Mouse (Mus musculus): ENCODE results near the gene Zbtb22.

Zbtb22 gene

DNA sequence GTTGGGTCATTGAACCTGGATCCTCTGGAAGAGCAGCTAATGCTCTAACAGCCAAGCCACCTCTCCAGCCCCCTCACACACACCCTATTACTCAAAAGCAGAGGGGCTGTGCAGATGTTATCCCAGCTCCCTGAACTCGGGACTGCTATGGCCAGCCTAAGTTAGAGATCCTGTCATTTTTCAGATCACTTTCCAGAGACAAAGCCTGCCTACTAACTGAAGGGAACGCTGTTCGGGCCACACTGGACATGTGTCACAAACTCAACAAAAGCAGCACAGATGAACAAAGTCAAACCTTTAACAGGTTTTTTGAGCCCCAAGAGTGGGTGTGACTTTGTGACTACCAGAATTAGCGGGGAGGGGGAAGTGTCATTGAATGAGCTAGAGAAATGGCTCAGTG is 37.2 kb downstream of the Zbtb22 start:
- no peak for TF ChIP-seq GATA4 (IDR thresholded peaks at IDR 0.05; ENCODE audit: insufficient replicate concordance, low read length)

GRCm38 (mm10) chr17:33953310-33953709 is 37.6 kb downstream of the Zbtb22 start:
- no peak for TF ChIP-seq GATA4 (IDR thresholded peaks at IDR 0.05; ENCODE audit: insufficient replicate concordance, low read length)

DNA sequence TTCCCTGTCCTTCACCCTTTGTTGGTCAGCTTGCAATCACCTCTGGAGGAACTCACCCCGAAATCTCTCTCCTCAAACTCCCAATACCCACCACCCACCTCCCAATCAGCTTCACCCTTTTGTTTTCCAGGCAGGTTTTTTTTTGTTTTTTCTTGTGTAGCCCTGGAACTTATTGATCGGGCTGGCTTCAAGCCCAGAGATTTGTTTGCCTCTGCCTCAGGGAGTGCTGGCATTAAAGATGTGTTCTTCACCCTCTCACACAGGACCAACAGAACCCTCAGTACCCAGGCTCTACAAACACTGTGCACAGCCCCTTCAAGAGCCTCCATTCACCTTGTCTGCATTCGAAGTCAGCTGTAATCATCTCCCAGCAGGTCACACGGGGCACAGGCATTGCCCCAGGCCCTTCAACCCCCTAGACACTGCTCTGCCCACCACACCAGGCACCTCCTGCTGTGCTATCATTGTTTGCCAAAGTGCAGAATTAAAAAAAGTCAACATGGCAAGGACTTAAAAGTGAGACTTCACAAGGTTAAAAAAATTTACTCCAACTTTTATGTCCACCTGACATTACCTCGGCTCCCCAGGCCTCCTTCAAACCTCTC is 38.4 kb downstream of the Zbtb22 start:
- TF ChIP-seq GATA4 (IDR thresholded peaks at IDR 0.05; ENCODE audit: insufficient replicate concordance, low read length): no peak

- TF ChIP-seq GATA4 (IDR thresholded peaks at IDR 0.05; ENCODE audit: insufficient replicate concordance, low read length): no peak
Measured at GRCm38 (mm10) chr17:33954646-33955554, 39.2 kb downstream of the Zbtb22 start.

GRCm38 (mm10) chr17:33955555-33956214 is 40.0 kb downstream of the Zbtb22 start, which contains the start of the genes Vps52 and Rps18:
Gene Vps52, plus strand, starts transcription at chr17:33955812.
Gene Rps18, minus strand, starts transcription at chr17:33956001.
- TF ChIP-seq GATA4 (IDR thresholded peaks at IDR 0.05; ENCODE audit: insufficient replicate concordance, low read length): no peak

DNA sequence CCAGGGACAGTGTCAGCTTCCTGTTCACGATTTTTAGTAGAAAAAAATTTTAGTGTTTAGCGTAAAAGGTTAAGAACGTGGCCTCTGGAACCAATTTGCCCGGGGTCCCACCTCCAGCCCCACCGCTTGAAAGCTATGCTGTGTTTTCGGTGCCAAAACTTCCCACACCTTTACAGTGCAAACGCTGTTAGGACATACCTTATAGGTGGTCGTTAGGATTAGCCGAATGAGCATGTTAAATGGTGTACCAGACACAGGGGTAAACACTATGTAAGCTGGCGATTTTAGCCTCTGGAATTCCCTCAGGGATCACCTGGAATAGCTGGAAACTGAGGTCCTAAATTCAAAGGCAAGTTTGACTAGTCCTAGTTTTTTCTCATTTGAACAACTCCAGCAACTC is 40.6 kb downstream of the Zbtb22 start:
- TF ChIP-seq GATA4 (IDR thresholded peaks at IDR 0.05; ENCODE audit: insufficient replicate concordance, low read length): no peak

- TF ChIP-seq GATA4 (IDR thresholded peaks at IDR 0.05; ENCODE audit: insufficient replicate concordance, low read length): no peak
Measured at GRCm38 (mm10) chr17:33957493-33957892, 41.8 kb downstream of the Zbtb22 start.

- TF ChIP-seq GATA4 (IDR thresholded peaks at IDR 0.05; ENCODE audit: insufficient replicate concordance, low read length): no peak
Measured at GRCm38 (mm10) chr17:33958451-33958850, 42.7 kb downstream of the Zbtb22 start.

DNA sequence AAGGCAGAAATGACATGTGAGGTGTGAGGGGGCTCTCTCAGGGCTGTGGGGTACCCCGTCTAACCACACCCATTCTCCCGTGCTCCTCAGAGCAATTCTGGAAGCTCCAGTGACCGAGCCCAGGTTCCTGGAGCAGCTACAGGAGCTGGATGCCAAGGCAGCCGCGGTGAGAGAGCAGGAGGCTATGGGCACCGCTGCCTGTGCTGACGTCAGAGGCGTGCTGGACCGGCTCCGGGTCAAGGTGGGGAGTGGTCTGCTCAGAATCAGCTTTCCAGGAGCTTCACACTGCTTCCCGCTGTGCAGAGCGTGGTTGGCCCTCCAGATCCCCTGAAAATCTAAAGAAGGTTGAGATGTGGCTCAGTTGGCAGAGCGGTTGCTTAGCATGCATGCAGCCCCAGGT is 43.4 kb downstream of the Zbtb22 start:
- TF ChIP-seq GATA4 (IDR thresholded peaks at IDR 0.05; ENCODE audit: insufficient replicate concordance, low read length): no peak

- TF ChIP-seq GATA4 (IDR thresholded peaks at IDR 0.05; ENCODE audit: insufficient replicate concordance, low read length): no peak
Measured at GRCm38 (mm10) chr17:33959948-33960347, 44.2 kb downstream of the Zbtb22 start.

DNA sequence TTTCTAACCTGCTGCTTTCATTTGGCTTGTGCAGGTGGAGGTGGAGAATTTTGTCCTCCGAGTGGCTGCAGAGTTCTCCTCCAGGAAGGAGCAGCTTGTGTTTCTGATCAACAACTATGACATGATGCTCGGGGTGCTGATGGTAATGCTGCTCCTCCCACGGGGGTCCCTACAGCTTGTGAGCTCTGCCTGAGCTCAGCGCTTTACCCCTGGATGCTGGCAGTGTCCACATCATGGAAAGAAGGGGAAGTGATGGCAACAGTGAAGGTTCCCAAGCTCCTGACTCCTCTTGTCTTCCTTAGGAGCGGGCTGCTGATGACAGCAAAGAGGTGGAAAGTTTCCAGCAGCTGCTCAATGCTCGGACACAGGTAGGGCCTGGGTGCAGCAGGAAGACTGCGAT is 47.2 kb downstream of the Zbtb22 start:
- TF ChIP-seq GATA4 (IDR thresholded peaks at IDR 0.05; ENCODE audit: insufficient replicate concordance, low read length): no peak

GRCm38 (mm10) chr17:33965082-33965845 is 49.6 kb downstream of the Zbtb22 start:
- no peak for TF ChIP-seq GATA4 (IDR thresholded peaks at IDR 0.05; ENCODE audit: insufficient replicate concordance, low read length)

DNA sequence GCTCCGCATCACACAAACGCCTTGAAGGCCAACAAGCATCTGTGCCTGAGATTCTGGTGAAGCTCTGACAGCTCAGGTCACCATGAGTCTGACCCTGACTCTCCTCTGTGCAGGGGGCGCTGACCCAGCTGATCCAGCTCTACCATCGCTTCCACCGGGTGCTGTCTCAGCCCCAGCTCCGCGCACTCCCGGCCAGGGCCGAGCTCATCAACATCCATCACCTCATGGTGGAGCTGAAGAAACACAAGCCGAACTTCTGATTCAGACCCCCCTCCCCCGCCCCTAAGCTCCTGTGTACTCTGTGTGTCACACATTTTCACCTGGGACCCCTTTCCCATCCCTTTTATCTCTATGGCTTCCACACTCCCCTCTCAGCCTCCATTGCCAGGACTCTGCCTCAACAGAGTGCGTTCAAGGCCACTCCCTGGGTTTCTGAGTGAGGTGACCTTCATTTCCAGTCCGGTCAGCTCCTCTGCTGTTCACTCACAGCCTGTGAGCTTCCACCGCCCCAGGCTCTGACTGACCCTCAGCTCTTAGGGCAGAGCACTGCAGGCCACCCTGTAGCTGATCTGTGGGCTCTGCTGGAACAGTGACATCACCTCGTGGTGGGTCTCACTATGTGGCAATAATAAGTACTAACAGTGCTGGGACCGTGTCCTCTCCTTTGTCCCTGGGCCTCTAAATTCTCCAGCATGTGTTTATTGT is 50.3 kb downstream of the Zbtb22 start:
- no peak for TF ChIP-seq GATA4 (IDR thresholded peaks at IDR 0.05; ENCODE audit: insufficient replicate concordance, low read length)

- TF ChIP-seq GATA4 (IDR thresholded peaks at IDR 0.05; ENCODE audit: insufficient replicate concordance, low read length): no peak
Measured at GRCm38 (mm10) chr17:33968489-33968888, 52.8 kb downstream of the Zbtb22 start.

All from liver, adult (tissue).